19 mouse cellular contexts compared by ENCODE assay signal in the genomic region with DNA sequence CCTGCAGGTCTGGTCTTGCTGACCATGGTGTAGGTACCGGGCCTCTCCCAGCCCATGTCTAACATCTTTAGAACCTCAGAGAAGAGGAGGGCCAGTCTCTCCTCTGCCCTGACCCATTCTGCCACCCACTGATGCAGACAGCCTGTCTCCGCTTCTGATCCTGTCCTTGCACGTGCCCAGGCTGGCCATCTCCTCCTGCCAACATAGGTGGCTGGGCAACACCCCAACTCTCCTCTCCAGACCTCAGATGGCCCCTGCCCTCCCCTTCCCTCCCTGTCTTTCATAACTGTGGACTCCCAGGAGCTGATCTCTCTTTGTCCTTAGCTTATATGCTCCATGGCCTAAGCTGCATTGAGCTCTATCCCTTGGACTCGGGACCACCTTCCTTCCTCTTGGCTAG. TPM values are rescaled to one million over a fixed set of nuclear protein-coding genes. Genes with fewer than 3 reads are reported as not detected.
"Had no signal": no experiment of that assay in that cellular context is flagged by ENCODE, and none has a peak within 500 bp of the region (broad histone marks: within the 10 kb centered on the region; RNA-seq: fewer than 3 reads in every experiment).

No protein-coding gene starts in this region.

- H3K36me3 ChIP-seq: lung, embryonic 15.5 days; midbrain, embryonic 12.5 days; neural tube, embryonic 12.5 days; stomach, embryonic 15.5 days had no signal

- H3K4me2 ChIP-seq: lung, embryonic 15.5 days; midbrain, embryonic 12.5 days; neural tube, embryonic 12.5 days; stomach, embryonic 15.5 days had no signal

- H3K27ac ChIP-seq: lung, embryonic 15.5 days; macrophage; midbrain, embryonic 12.5 days; neural tube, embryonic 12.5 days; stomach, embryonic 15.5 days; stomach, postnatal 0 days had no signal

- H3K4me1 ChIP-seq: lung, embryonic 15.5 days; megakaryocyte, embryonic 14.5 days; midbrain, embryonic 12.5 days; neural tube, embryonic 12.5 days; stomach, embryonic 15.5 days had no signal

- H3K4me3 ChIP-seq: lung, embryonic 15.5 days; midbrain, embryonic 12.5 days; neural tube, embryonic 12.5 days; stomach, embryonic 15.5 days had no signal

- H3K27me3 ChIP-seq: lung, embryonic 15.5 days; neural tube, embryonic 12.5 days; stomach, embryonic 15.5 days had no signal

- H3K9me3 ChIP-seq: lung, embryonic 15.5 days; megakaryocyte, embryonic 14.5 days; midbrain, embryonic 12.5 days; neural tube, embryonic 12.5 days; stomach, embryonic 15.5 days had no signal

- H3K9ac ChIP-seq: liver, postnatal 0 days; lung, embryonic 15.5 days; midbrain, embryonic 12.5 days; neural tube, embryonic 12.5 days; stomach, embryonic 15.5 days had no signal

- ATAC-seq: liver, postnatal 0 days; lung, postnatal 0 days; midbrain, embryonic 16.5 days had no signal

- DNase-seq: liver, postnatal 0 days; lung, adult 2 months; lung, postnatal 14 days; lung, postnatal 36 days; midbrain, embryonic 14.5 days; right cerebral cortex, postnatal 14 days; thymus, adult 2 months; thymus, postnatal 25 days; thymus, postnatal 4 days had no signal

RNA-seq across cellular contexts. Expression of gene Trim29, which starts 5.8 kb away (rescaled TPM):
- polyA plus RNA-seq: midbrain, embryonic 14.5 days; neural tube, embryonic 14.5 days had no signal
